Mouse (Mus musculus) limb, embryonic 15.5 days (tissue): ENCODE measurements around the gene Arl9. TPM values are rescaled to one million over a fixed set of nuclear protein-coding genes. Genes with fewer than 3 reads are reported as not detected.
"Not testable (repeated sequence)": the region's sequence is repeated elsewhere in the genome, so short reads cannot be mapped to it uniquely, and the experiment has no call there.

Experiments
- ATAC-seq: fragments of 200-750 bp; cut with Nextera tagmentation; 2 replicates; pipeline ENCODE4 v1.8.0; 2017; ENCODE audit warnings: low read depth, moderate TSS enrichment; ENCODE audit not compliant: insufficient number of reproducible peaks, low FRiP score, low TSS enrichment
- H3K27ac ChIP-seq: fragments of 300-500 bp; sonication (generic); 2 replicates; pipeline ENCODE4 v1.5.1; 2015; ENCODE audit warnings: moderate library complexity, mild to moderate bottlenecking, inconsistent platforms
- H3K27me3 ChIP-seq: fragments of 300-500 bp; sonication (generic); 2 replicates; pipeline ENCODE4 v1.6.1; 2015; ENCODE audit warnings: inconsistent platforms
- H3K36me3 ChIP-seq: fragments of 300-500 bp; sonication (generic); 2 replicates; pipeline ENCODE4 v1.6.1; 2015; ENCODE audit warnings: inconsistent platforms
- H3K4me1 ChIP-seq: fragments of 300-500 bp; sonication (generic); 2 replicates; pipeline ENCODE4 v1.6.1; 2015; ENCODE audit warnings: inconsistent platforms
- H3K4me2 ChIP-seq: fragments of 300-500 bp; sonication (generic); 2 replicates; pipeline ENCODE4 v1.6.1; 2015; ENCODE audit warnings: mild to moderate bottlenecking, inconsistent platforms
- H3K4me3 ChIP-seq: fragments of 300-500 bp; sonication (generic); 2 replicates; pipeline ENCODE4 v1.5.1; 2015; ENCODE audit warnings: mild to moderate bottlenecking, inconsistent platforms
- H3K9ac ChIP-seq: fragments of 300-500 bp; sonication (generic); 2 replicates; pipeline ENCODE4 v1.6.1; 2015; ENCODE audit warnings: inconsistent platforms
- H3K9me3 ChIP-seq: fragments of 300-500 bp; sonication (generic); 2 replicates; pipeline ENCODE4 v1.6.1; 2016; ENCODE audit warnings: inconsistent platforms
- WGBS: fragments of 180-500 bp; shearing (Covaris S2); methylation state at CpG from one replicate; pipeline ENCODE4 v1.1.7; 2015; 5-methylcytosine and 5-hydroxymethylcytosine counted together
- polyA plus RNA-seq: library from polyadenylated mRNA; unstranded; fragments of >200 nt; fragmentation: Nextera tagmentation; extraction: Ambion mirVana; gene quantifications from 2 replicates; pipeline ENCODE4 v1.2.1, GENCODE M21; 2015

Arl9 gene
- polyA plus RNA-seq, 1 experiment from 2014 or later: not detected

DNA sequence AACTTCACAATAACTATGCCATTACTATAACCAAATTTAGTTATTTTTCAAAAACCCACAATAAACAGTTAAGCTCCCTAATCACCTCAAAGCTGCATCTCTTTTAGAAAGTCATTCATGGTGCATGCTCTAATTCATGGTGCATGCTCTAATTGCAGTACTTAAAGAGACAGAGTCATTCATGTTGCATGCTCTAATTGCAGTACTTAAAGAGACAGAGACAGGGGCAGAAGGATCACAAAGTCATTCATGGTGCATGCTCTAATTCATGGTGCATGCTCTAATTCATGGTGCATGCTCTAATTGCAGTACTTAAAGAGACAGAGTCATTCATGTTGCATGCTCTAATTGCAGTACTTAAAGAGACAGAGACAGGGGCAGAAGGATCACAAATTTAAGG lies 31.2 kb downstream of the Arl9 start:
- not testable (repeated sequence) for H3K4me1 ChIP-seq, H3K27ac ChIP-seq, H3K9me3 ChIP-seq, H3K9ac ChIP-seq, H3K36me3 ChIP-seq, H3K4me3 ChIP-seq, H3K27me3 ChIP-seq, H3K4me2 ChIP-seq, ATAC-seq

DNA sequence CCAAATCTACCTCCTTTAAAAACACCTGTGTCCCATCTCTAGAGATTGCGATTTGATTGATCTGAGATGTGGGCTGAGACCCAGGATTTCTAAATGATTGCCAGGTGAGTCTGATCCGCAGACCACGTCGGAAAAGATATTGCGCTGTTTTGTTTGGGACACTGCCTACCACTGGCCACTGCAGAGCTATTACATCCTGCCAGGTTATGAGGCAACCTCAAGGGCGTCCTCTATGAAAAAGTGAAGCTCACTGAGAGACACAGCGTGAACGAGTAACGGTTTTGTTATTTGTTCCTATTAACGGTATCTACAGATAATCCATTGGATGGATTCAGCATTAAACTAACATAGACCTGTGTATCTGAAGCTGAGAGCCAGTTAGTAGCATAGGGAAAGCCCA lies 34.6 kb downstream of the Arl9 start:
- no peaks in the 10 kb centered on the region for H3K36me3 ChIP-seq
- no peak overlapping the region for H3K4me3 ChIP-seq
- H3K4me1 ChIP-seq: no peaks in the 10 kb centered on the region
- H3K27ac ChIP-seq: no peak overlapping the region
- WGBS: 75% methylated on average over 10 of the region's 10 CpGs
- no peaks in the 10 kb centered on the region for H3K9me3 ChIP-seq
- no peak for ATAC-seq
- no peaks in the 10 kb centered on the region for H3K27me3 ChIP-seq
- no peak overlapping the region for H3K4me2 ChIP-seq
- H3K9ac ChIP-seq: no peak overlapping the region

- Histone ChIP-seq H3K4me2 (no peak overlapping the region), H3K27me3 (no peaks in the 10 kb centered on the region), H3K9ac (no peak overlapping the region), H3K4me1 (no peaks in the 10 kb centered on the region), H3K4me3 (no peak overlapping the region), H3K36me3 (no peaks in the 10 kb centered on the region), H3K9me3 (no peaks in the 10 kb centered on the region), H3K27ac (no peak overlapping the region)
- no peak for ATAC-seq
Observed at GRCm38 (mm10) chr5:77039391-77039790, 35.5 kb downstream of the Arl9 start.

DNA sequence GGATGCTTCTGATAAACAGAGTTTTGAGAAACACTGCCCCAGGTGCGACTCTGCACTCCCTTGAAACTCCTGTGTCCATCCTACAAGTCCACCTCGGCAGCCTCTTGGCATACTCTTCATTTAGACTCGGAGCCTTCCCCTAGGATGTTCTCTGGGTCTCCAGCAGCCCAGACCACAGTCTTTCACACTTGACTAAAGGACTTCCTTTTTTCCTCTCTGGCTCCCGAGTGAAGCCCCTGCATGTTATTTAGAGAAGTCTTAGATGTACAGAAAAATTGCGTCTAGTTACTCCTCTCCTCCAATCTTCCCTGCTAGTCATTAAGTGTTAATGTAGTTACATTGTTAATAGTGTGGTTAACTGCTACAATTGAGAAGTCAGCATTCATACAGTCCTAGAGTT lies 40.5 kb downstream of the Arl9 start:
- Histone ChIP-seq H3K4me1 (no peaks in the 10 kb centered on the region), H3K36me3 (no peaks in the 10 kb centered on the region), H3K4me2 (no peak overlapping the region), H3K9ac (no peak overlapping the region), H3K9me3 (no peaks in the 10 kb centered on the region), H3K4me3 (no peak overlapping the region), H3K27me3 (no peaks in the 10 kb centered on the region), H3K27ac (no peak overlapping the region)
- WGBS: 62% methylated on average over 5 of the region's 5 CpGs
- ATAC-seq: no peak

- H3K4me1 ChIP-seq: no peaks in the 10 kb centered on the region
- no peak for ATAC-seq
- 86% methylated on average over 5 of the region's 5 CpGs for WGBS
- H3K9ac ChIP-seq: no peak overlapping the region
- H3K36me3 ChIP-seq: no peaks in the 10 kb centered on the region
- no peaks in the 10 kb centered on the region for H3K9me3 ChIP-seq
- H3K4me2 ChIP-seq: no peak overlapping the region
- no peak overlapping the region for H3K27ac ChIP-seq
- no peak overlapping the region for H3K4me3 ChIP-seq
- no peaks in the 10 kb centered on the region for H3K27me3 ChIP-seq
Observed at GRCm38 (mm10) chr5:77052616-77053015, 48.8 kb downstream of the Arl9 start.

DNA sequence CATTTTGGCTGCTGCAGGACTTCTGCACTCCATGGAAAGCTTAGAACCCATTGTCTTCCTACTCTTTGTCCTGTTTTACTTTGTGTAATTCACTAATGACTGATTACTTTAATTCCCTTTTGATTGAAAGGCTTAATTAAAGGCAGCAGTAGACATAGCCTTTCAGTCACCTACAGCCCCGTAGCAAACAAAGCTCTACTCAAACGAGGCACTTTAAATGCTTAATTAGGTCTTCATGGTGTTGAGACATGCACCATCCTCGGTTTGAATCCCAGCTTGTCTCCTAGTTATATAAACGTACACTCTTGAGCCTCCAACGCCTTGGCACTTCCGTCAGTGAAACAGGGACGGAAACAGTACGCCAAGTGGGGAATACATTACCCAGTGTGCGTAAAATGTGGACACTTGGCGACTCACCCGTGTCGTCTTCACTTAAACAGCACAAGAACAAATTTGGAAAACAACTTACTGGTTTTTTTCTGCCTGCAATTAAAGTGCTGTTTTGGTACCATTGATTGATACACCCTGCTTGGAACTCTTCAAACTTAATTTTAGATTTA lies 53.1 kb downstream of the Arl9 start:
- no peak overlapping the region for H3K27ac ChIP-seq
- ATAC-seq: no peak
- 63% methylated on average over 12 of the region's 12 CpGs for WGBS
- H3K9me3 ChIP-seq: no peaks in the 10 kb centered on the region
- peaks cover 7% of the 10 kb centered on the region; the same call in 1 of the 2 replicates for H3K4me1 ChIP-seq
- H3K36me3 ChIP-seq: no peaks in the 10 kb centered on the region
- no peak overlapping the region for H3K4me3 ChIP-seq
- H3K4me2 ChIP-seq: no peak overlapping the region
- H3K27me3 ChIP-seq: no peaks in the 10 kb centered on the region
- no peak overlapping the region for H3K9ac ChIP-seq

Other genes with a start within 250 kb of the Arl9 start
- 15.8 and 16.4 TPM in 2 replicates for gene Aasdh, start 98.5 kb upstream of the Arl9 start, polyA plus RNA-seq
- gene Paics, start 52.7 kb upstream of the Arl9 start, polyA plus RNA-seq: 237 and 238 TPM in 2 replicates
- 19.3 and 19.4 TPM in 2 replicates for gene Ppat, start 52.5 kb upstream of the Arl9 start, polyA plus RNA-seq
- gene Srp72, start 29.4 kb upstream of the Arl9 start, polyA plus RNA-seq: 103 and 109 TPM in 2 replicates
- 0.16 and 0.22 TPM in 2 replicates for gene Thegl, start 12.0 kb downstream of the Arl9 start, polyA plus RNA-seq
- gene Hopx, start 111.1 kb downstream of the Arl9 start, polyA plus RNA-seq: 5.5 and 6.0 TPM in 2 replicates
- 6.2 and 6.7 TPM in 2 replicates for gene Spink2, start 207.4 kb downstream of the Arl9 start, polyA plus RNA-seq